Mouse (Mus musculus) c-Kit-negative CD71-positive TER-119-positive erythroid progenitor cells, embryonic 14.5 days (primary cell): Measurements from ENCODE around the gene Dlx3.

ENCODE experiments used
- DNase-seq: peaks from one replicate; pipeline ENCODE4 v3.0.0-alpha.2; 2013; ENCODE audit warnings: low read depth, low spot score

Gene Dlx3

GRCm38 (mm10) chr11:95088286-95088685 lies 31.6 kb upstream of the Dlx3 start:
- DNase-seq: no peak

- no peak for DNase-seq
Measured at GRCm38 (mm10) chr11:95088857-95089779, 30.8 kb upstream of the Dlx3 start.

GRCm38 (mm10) chr11:95093077-95093476 lies 26.8 kb upstream of the Dlx3 start:
- DNase-seq: no peak

DNA sequence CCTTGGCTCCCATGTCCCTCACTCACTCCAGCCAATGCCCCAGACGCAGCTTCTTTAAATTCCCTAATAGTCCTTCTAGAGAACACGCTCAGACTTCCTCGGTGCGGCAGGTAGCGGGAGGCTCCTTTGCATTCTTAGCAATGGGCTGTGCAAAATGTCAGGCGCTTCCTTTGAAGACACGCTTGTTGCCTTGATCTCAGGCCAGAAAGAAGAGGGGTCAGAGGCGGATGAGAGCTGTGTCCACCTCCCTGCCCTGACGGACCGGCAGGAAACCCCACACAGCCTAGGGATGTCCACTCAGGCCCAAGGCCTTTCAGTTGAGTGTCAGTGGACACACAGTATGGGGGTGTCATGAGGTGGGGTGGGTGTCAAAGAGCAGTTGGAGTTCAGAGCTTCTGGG lies 24.3 kb upstream of the Dlx3 start:
- DNase-seq: no peak

- DNase-seq: no peak
Measured at GRCm38 (mm10) chr11:95096608-95097373, 23.1 kb upstream of the Dlx3 start.

- no peak for DNase-seq
Measured at GRCm38 (mm10) chr11:95097889-95098288, 22.0 kb upstream of the Dlx3 start.

- no peak for DNase-seq
Measured at GRCm38 (mm10) chr11:95098346-95099095, 21.4 kb upstream of the Dlx3 start.

DNA sequence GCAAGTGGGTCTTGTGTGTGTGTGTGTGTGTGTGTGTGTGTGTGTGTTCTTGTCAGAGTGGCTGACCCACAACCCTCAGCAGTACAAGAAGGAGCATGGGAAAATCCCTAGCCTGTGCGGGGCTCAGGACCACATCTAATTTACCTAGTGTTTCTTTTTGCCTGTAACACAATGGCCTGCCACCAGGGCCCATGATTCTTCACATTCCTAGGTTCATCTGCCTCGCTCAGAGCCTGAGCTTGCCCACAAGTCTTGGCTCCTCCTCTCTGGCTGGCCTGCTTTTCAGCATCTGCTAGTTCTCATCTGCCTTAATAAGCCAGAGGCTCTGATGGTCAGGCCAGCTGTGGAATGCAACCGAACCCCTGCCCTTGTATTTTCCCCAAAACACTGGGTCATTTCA lies 19.5 kb upstream of the Dlx3 start:
- DNase-seq: no peak

DNA sequence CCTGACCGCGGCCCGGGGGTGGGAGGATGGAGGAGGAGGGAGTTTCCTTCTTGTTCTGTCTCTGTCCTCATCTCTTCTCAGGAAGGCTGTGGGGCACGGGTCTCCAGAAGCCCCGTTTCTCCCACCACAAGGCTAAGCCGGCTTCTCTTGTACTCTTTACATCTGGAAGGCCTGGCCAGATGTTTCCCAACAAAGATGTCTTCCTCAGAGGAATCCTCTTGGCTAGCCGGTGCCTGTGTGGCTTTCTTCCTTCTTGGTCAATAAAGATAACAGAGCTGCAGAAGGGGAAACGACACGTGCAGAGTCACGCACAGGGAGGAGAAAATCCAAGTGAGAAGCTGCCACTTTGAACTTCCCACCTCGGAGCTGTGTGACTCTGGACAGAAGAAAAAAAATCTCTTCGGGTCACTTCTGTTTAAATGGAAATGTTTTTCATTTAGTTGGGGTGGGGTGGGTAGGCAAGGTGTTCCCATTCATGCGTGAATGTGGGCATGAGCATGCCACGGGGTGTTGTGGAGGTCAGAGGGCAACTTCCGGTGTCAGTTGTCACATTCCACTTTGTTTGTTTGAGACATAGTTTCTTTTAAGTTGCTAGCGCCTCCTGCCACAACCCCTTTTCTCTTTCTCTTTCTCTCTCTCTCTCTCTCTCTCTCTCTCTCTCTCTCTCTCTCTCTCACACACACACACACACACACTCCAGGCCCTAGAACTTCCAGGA lies 18.7 kb upstream of the Dlx3 start:
- no peak for DNase-seq

DNA sequence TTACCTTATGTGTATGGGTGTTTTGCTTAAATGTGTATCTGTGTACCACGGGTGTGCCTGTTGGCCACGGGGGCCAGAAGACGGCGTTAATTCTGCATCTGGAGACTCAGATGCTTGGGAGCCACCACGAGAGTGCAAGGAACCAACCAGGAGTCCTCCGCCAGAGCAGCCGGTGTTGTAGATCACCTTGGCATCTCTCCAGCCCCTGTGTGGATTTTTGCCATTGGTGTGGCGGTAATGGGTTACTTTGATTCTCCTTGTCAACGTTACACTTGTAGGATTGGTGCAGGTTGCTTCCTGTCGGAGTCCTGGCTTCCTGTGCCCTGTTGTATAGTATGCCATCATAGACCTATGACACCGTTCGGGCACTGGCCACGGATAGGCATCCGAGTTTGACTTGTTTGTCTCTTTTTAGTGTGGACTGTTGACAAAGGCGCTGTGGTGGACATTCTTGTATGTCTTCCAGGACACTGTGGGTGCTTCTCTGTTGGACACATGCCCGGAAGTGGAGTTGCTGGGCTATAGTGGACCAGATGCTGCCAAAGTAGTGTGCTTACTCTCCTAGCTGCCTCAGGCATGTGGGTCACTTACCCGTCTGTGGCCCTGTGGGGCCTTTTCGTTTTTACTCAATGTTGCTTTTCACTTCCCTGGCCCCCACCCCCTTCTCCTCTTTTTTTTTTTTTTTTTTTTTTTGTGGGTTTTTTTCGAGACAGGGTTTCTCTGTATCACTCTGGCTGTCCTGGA lies 17.6 kb upstream of the Dlx3 start:
- DNase-seq: no peak

DNA sequence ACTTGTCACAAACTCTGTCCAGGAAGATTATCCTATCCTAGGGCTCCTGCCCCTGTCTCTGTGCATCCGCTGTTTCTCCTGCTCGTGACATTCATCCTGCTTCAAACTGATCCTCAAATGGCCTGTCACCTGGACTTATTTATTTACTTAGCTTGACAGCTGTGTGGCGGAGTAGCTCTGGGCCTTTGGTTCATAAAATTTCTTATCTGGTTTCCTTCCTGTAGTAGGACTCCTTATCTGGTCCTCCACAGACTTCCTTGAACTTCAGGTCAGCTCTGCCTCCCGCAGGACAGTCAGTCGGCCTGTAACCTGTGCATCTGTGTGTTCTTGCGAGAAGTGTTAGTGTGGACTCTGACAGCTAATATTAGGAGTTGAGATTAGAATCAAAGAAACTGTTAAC lies 15.7 kb upstream of the Dlx3 start:
- DNase-seq: no peak

DNA sequence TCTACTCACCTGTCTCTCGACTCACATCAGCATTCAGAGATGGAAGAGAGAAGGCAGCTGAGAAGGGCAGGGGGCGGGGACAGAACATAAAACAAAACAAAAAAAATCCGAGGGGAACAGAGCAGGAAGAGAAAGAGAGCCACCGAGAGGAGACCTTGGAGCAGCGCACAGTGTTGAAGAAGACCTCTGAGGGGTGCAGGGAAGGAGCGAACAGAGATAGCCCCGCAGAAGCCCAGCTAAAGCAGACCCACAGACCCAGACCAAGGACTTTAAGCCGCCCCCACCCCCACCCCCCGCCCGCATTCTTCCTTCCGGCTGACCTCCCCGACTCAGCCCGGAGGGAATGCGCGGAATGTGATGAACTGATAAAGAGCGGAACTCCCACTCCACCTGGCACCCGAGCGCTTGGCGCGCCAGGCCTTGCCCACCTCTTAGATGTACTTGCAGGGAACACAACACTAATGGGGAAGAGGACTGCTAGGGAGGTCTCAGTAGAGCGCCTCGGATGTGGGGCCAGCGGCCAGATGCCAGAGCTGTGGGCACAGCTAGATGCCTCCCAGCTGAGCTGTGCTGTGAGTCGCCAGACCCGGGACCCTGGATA lies 14.5 kb upstream of the Dlx3 start:
- no peak for DNase-seq

GRCm38 (mm10) chr11:95106440-95107236 lies 13.3 kb upstream of the Dlx3 start:
- peak; percentile 34 for DNase-seq

GRCm38 (mm10) chr11:95109000-95109399 lies 10.9 kb upstream of the Dlx3 start:
- no peak for DNase-seq

GRCm38 (mm10) chr11:95110081-95110480 lies 9.8 kb upstream of the Dlx3 start:
- DNase-seq: no peak

DNA sequence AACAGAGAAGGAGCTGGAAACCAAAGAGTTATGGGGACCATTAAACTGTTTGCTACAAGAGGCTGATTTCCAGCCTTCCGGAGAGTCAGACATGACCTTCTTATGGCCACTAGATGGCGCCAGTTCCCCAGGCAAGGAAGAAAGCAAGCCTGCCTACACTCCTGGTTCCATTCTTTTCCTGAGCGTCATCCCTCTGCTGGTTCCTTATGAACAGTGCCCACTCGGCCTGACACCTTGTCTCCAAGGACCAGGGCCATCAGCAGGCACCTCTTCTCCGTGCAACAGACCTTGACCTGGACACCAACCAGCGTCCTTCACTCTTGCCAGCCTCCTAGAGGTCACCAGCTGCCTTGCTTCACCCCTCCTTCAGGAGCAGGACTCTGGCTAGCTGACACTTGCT lies 2.9 kb upstream of the Dlx3 start:
- peak; percentile 50 for DNase-seq

- no peak for DNase-seq
Measured at GRCm38 (mm10) chr11:95118505-95118904, 1.4 kb upstream of the Dlx3 start.

DNA sequence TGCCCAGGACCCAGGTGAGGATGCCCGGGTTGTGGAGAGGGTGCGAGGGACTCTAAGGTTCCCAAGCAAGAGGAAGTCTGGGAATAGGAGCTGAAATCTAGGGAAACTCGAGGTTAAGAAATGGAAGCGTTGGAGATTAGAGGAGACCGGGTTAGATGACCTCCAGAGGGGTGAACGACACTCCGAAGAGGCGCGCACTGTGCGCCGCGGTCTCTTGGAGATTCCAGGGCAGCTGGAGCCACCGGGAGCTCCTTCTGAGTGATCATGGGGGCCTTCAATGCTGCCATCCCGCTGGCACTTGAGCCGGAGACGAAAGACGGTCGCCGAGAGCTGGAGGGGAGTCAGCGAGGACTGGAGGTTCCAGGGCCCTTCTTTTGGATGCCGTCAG lies 708 bp downstream of the Dlx3 start:
- DNase-seq: no peak
